Mouse (Mus musculus) naive thymus-derived CD4-positive, alpha-beta T cell, adult 2 months (primary cell): ENCODE measurements around the gene Taf8.
A peak's percentile ranks its signal among the peaks of the same experiment; 100 is the strongest.

Source experiments
- DNase-seq: peaks from one replicate; pipeline ENCODE4 v3.0.0-alpha.2; 2011; ENCODE audit warnings: low read depth

Gene Taf8

GRCm38 (mm10) chr17:47458310-47458709 lies 43.8 kb downstream of the Taf8 start:
- DNase-seq: no peak

DNA sequence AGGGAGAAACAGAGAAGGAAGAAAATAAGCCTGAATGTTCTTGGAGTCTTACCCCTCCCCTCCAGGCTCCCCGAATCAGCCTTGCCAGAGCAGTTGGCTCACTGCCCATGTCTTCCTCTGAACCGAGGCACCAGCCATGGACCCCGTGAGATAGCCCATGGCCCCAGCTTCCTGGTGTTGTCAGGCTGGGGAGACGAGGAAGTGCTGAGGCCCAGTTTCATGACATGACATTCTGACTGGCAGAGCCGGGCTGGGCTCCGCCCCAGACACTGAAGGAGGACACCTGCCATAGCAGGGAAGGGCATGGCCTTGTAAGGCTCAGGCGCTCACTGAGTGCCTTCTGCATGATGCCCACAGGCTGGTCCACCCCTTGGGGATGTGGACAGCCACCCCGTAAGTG lies 47.4 kb downstream of the Taf8 start:
- DNase-seq: no peak

- no peak for DNase-seq
These were observed 49.2 kb downstream of the Taf8 start for GRCm38 (mm10) chr17:47452886-47453285.

GRCm38 (mm10) chr17:47450880-47451565 lies 51.1 kb downstream of the Taf8 start:
- no peak for DNase-seq

- no peak for DNase-seq
These were observed 51.9 kb downstream of the Taf8 start for GRCm38 (mm10) chr17:47450239-47450638.

- no peak for DNase-seq
These were observed 52.7 kb downstream of the Taf8 start for GRCm38 (mm10) chr17:47449432-47449831.

GRCm38 (mm10) chr17:47448523-47449372 lies 53.3 kb downstream of the Taf8 start:
- DNase-seq: no peak

DNA sequence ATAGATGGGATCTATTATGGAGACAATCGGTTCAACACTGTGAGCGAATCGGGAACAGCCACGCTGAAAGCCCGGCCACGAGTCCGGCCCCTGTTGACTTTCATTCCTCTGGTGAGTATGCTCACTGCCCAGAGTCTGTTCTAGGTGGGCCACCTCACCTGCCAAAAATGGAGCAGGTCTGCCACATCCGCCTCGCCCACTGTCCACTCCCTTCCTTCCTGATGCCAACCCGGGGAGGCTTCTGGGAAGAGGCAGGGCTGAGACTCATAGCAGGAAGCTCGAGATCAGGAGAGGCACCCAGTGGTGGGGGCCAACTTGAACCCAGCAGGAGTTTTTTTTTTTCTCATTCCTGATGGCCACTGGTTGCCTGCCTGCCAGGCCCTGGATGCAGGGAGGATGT lies 55.5 kb downstream of the Taf8 start:
- DNase-seq: no peak

DNA sequence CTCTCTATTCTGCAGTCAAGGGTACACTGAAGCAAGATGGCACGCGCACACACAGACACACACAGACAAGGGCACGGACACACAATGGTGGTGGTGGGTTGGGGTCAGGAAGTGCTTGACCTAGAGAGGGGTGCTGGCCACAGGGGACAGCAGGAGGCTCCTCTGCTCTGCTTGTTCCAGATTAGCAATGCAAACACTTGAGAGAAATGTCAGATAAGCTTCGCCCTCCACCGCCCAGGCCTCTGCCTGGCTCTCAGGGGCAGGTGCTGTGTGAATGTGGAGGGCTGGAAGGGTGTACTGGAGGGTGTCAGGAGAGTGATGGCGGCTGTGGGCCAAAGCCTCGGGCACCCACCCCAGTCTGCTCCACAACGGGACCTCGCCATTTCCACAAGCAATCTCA lies 56.1 kb downstream of the Taf8 start:
- no peak for DNase-seq

DNA sequence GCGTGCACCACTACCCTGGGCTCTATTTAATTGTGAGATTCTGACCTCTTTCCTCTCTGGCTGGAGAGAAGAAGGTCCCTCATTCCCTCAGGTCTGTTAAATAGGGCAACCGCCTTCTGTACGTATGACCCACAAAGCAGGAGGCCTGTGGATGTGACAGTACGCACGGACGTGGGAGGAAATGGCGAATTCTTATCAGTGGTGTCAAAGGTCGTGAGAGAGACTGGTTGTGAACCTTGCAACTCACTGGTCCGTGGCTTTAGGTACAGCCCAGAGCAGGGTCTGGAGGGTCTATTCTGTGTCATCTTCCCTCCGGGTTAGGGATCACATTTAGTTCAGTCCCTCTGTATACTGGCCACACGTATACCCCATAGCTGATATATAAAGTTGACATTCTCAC lies 56.6 kb downstream of the Taf8 start:
- no peak for DNase-seq

DNA sequence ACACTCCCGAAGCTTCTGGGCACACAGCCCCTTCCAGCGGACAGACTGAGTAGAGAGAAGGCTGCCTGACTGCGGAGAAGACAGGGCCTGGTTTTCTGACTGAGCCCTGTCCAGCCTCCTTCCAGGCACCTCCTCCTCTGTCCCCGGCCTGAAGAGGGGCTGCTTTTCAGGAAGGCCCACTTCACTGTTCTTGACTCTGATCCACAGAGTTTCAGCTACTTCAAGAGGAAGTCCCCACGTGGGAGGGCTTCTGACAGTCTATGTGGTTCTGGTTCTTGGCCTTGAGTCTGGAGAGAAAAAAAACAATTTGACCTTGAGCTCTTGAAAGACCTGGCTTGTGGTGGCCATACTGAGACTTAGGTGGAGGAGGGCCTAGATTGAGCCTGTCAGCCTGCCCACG lies 58.0 kb downstream of the Taf8 start:
- DNase-seq: no peak

DNA sequence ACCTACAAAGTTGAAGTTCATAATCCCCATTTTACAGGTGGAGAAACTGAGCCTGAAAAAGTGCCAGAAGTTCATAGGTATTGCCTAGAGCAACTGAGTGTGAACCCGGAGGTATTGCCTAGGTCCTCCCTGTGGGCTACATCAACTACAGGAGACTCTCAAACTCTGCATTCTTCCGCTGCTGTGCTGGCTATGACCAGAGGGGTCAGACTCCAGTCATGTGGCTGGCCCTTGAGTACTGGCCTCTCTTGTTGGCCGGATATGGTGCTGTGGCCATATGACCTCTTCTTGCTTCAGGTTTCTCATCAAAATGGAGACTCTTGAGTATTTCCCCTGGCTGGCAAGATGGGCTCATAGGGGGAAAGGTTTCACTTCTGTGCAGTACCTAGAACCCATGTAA lies 59.8 kb downstream of the Taf8 start:
- DNase-seq: no peak

- DNase-seq: no peak
These were observed 60.6 kb downstream of the Taf8 start for GRCm38 (mm10) chr17:47441296-47442051.

DNA sequence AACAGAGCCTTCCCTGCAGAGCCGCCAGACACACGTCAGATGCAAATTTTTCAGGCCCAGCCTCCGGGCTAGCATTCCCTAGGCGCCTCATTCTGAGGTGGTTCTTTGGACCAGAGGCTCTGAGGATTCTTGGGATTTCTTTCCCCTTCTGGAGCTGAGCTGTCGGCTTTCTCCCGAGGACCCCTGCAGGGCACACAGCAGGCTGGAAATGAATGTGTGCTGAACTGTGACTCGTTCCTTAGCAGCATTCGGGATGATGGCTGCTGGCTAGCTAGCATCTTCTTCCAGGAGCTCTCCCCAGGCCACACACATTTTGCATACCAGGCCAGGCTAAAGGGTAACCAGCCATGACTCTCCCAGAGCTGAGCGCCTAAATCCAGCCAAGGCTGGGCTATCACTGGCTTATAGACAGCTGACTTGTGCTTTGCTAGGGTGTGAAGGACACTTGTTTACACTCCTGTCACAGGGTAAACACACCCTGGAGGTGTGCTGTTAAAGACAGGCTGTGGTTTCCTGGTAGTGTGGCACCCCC lies 61.7 kb downstream of the Taf8 start:
- DNase-seq: no peak

GRCm38 (mm10) chr17:47439396-47440028 lies 62.6 kb downstream of the Taf8 start:
- no peak for DNase-seq

GRCm38 (mm10) chr17:47438611-47439010 lies 63.5 kb downstream of the Taf8 start:
- no peak for DNase-seq

DNA sequence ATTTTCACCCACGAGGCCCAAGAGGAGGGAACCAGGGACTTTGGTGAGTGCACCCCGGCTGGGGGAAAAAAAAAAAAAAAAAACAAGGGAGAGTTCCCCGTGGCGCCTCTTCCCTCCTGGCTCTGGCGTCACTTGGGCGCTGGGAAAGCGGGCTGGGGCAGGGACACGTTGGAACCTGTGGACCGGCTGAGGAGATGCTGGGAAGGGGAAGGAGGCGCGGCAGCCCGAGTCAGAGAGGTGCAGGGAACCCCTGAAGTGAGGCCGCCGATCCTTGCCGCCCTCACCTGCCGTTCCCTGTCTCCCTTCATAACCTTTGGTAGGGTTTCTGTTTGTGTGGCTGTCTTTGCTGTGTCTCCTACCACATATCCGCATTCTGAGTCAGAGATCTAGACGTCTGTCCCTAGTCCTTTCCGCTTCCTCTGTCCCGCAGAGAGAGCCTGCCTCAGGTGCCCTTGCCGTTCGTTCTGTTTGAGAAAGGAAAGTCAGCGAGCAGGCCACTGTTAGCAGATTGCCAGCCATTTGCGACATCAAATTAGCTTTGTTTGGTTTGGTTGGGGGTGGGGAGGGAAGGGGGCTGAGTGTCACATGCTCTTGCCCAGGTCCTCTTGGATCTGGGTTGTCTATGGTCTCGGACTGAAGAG lies 65.1 kb downstream of the Taf8 start, which contains the start of gene 1700001C19Rik:
Gene 1700001C19Rik, minus strand, starts transcription at position 470 of the 641 bp plus-strand sequence.
- peak; percentile 47 for DNase-seq

DNA sequence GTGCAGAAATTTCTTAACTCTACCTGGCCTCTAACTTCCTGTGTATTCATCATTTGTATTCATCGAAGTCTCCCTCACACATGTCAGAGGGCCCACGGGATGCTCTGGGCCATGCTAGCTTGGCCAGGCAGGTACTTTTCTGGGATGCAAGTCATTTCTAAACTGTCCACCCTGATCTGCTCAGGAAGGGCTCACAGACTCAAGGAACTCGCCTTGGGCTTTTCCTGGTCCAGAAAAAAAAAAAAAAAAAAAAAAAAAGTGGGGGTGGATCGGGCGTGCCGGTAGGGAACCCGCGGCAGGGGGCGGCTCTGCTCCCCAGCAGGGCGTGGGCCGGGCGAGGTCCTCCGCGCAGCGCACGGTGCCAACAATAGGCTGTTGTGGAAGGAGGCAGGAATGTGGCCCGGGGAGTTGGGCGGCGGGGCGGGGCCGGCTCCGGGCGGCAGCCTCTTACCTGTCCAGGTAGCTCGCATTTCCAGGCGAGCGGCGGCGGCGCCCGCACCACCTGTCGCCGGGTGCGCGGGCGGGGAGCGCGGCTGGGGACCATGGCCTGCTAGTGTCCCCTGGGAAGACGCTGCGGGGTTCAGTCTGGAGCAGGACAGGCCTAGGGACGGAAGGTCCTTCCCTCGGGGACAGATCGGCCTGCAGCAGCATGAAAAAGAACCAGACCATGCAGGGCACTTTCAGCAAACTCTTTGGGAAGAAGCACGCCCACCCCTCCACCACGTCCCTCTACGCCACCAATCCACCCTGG lies 65.8 kb downstream of the Taf8 start, which contains the start of gene AI661453:
Gene AI661453, plus strand, starts transcription at position 460 of the 751 bp plus-strand sequence.
- DNase-seq: no peak
